In the genomic region with DNA sequence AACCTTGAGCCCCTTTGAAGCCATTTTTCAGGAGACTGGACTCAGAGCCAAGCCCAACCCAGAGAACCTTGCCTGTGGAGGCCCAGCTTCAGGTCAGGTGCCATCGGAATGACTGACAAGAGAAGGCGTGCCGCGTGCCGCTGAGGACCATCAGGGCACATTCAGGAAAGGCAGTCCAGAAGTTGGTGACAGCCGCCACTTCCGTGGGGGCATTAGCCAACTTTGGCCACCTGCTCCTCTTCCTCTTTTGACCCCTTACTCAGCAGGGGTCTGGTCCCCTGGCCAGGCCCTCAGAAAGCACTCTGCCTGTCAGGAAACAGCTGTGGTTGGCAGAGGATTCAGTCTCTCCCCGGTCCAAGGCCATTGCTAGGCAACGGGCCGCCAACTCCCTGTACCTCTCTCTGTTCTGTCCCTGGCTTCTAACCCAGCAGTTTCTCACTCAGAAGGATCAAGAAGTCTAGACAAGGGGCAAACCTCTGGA, we compare ENCODE assay signal across 9 mouse cellular contexts. TPM values are rescaled to one million over a fixed set of nuclear protein-coding genes. Genes with fewer than 3 reads are reported as not detected.
DNase-seq lines count a peak whose midpoint lies in the region; ATAC-seq and TF ChIP-seq lines count a peak whose summit lies in the region.
"Had no signal": no experiment of that assay in that cellular context is flagged by ENCODE, and none has a peak within 500 bp of the region (broad histone marks: within the 10 kb centered on the region; RNA-seq: fewer than 3 reads in every experiment).

TSS of gene Plekhg5 (plus strand) at position 378 of the 481 bp plus-strand sequence.

- TF ChIP-seq CTCF in lung, adult 2 months (IDR thresholded peaks at IDR 0.05; ENCODE audit: insufficient read depth, low read length), result no peak

- H3K36me3 ChIP-seq in kidney, embryonic 15.5 days, result no peaks in the 10 kb centered on the region
- no peaks in the 10 kb centered on the region for H3K36me3 ChIP-seq in intestine, embryonic 15.5 days

- H3K27ac ChIP-seq in kidney, embryonic 15.5 days, result 0 out of 2 replicates have a peak within 1 kb of the TSS, but pooled peaks have one; percentile 7
- H3K27ac ChIP-seq in intestine, embryonic 15.5 days, result no peak within 1 kb of the TSS
- H3K27ac ChIP-seq: macrophage had no signal

- H3K4me2 ChIP-seq in kidney, embryonic 15.5 days, result no peak within 1 kb of the TSS
- H3K4me2 ChIP-seq in intestine, embryonic 15.5 days (replicated peaks), result no peak within 1 kb of the TSS

- no peaks in the 10 kb centered on the region for H3K27me3 ChIP-seq in kidney, embryonic 15.5 days
- no peaks in the 10 kb centered on the region for H3K27me3 ChIP-seq in intestine, embryonic 15.5 days (replicated peaks)

- no peak within 1 kb of the TSS for H3K9ac ChIP-seq in kidney, embryonic 15.5 days
- no peak within 1 kb of the TSS for H3K9ac ChIP-seq in intestine, embryonic 15.5 days

- peaks cover 34% of the 10 kb centered on the region for H3K4me1 ChIP-seq in kidney, embryonic 15.5 days
- peaks cover 7% of the 10 kb centered on the region for H3K4me1 ChIP-seq in intestine, embryonic 15.5 days (replicated peaks)
- H3K4me1 ChIP-seq in lung, adult 2 months (ENCODE audit: control insufficient read depth, insufficient read depth, low read length), result 0 out of 2 replicates have a peak, but pooled peaks cover 2% of the 10 kb centered on the region

- no peak for TF ChIP-seq POLR2A in lung, adult 2 months (IDR thresholded peaks at IDR 0.05; ENCODE audit: borderline replicate concordance, extremely low read depth, low read depth, low read length)

- no peak within 1 kb of the TSS for H3K4me3 ChIP-seq in kidney, embryonic 15.5 days (replicated peaks)
- H3K4me3 ChIP-seq in intestine, embryonic 15.5 days (replicated peaks), result no peak within 1 kb of the TSS
- no peak within 1 kb of the TSS for H3K4me3 ChIP-seq in lung, adult 2 months (replicated peaks; ENCODE audit: extremely low read depth, low read depth, low read length)

- H3K9me3 ChIP-seq in kidney, embryonic 15.5 days (replicated peaks), result no peaks in the 10 kb centered on the region
- H3K9me3 ChIP-seq in intestine, embryonic 15.5 days, result no peaks in the 10 kb centered on the region

- DNase-seq in kidney, adult 18-20 months, result no peak
- peak; percentile 90 for DNase-seq in adipocyte (ENCODE audit: low spot score)
- DNase-seq in gastrocnemius, postnatal 4 days (ENCODE audit: low spot score in 2 of 2), result peak in 1 of 2 experiments; percentile 61
- peak; percentile 61 for DNase-seq in lung, adult 2 months
- DNase-seq in liver, result no peak
- no peak for DNase-seq in cerebellum, adult 18-20 months

- ATAC-seq in kidney, embryonic 15.5 days (replicated peaks; ENCODE audit: low FRiP score), result no peak
- peak; percentile 33; the same call in 1 of the 2 replicates for ATAC-seq in intestine, embryonic 15.5 days

- 61% methylated on average over 10 of the region's 10 CpGs for WGBS in kidney, embryonic 15.5 days
- 69% methylated on average over 10 of the region's 10 CpGs for WGBS in intestine, embryonic 15.5 days
- WGBS in lung, adult 2 months, result 15% methylated on average over 10 of the region's 10 CpGs

RNA-seq across cellular contexts. Expression of gene Plekhg5, which starts in this region (rescaled TPM):
- polyA plus RNA-seq in kidney, embryonic 15.5 days (2015; fragmentation: Nextera tagmentation; extraction: Ambion mirVana), result 19.8 and 20.9 TPM in 2 replicates
- total RNA-seq in gastrocnemius, postnatal 4 days (2021), result 10 to 100 TPM; 22.2 to 31.9 TPM
- polyA plus RNA-seq in intestine, embryonic 15.5 days (2015; fragmentation: Nextera tagmentation; extraction: Ambion mirVana), result 11.0 and 12.9 TPM in 2 replicates
- polyA plus RNA-seq in lung, adult 2 months (2012; rRNA removed), result 46.7 and 49.9 TPM in 2 replicates

Comparison
In these comparisons a context has a peak if more than half of its experiments do, and no peak if none do; other contexts are left out.
1. DNase-seq: peak in adipocyte (single experiment) and lung, adult 2 months (single experiment); none in kidney, adult 18-20 months (single experiment), liver (single experiment) and cerebellum, adult 18-20 months (0 of 2).